Mouse (Mus musculus) embryo, embryonic 10.5 days (tissue): ENCODE results near the gene Aspscr1.
"Not testable (repeated sequence)": the region's sequence is repeated elsewhere in the genome, so short reads cannot be mapped to it uniquely, and the experiment has no call there.

Experiments
- DNase-seq: peaks from one replicate; pipeline ENCODE4 v3.0.0-alpha.2; 2015; ENCODE audit warnings: low spot score

The Aspscr1 gene

GRCm38 (mm10) chr11:120641869-120642268, 30.9 kb upstream of the Aspscr1 start:
- no peak for DNase-seq

DNA sequence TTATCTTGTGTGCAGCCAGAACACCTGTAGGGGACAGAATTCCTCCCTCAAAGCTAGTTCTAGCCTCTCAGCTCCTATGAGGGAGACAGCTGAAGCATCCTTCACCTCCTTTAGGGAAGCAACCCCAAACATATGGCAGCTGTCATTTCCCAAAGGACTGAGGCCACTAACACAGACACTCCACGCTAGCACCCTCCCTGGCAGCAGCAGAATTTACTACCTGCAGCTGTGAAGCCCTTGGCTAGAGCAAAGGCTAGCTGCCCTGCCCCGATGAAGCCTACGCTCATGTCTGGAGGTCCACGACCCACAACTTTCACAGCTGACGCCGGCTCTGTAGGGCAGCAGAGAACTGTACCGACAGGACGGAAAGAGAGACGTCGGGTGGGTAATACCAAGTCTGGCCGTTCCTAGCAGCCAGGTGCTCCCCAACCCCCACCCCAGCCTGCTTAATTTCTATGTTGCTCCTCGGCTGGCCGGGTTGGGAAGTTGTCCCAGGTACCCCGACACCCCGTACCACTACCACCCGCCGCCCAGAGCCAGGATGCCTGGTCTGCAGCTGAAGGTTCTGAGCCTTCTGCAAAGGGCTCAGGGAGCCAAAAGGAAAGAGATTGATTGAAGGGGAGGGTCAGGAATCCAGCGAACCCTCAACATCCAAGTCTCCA, 29.7 kb upstream of the Aspscr1 start:
- no peak for DNase-seq

- DNase-seq, result peak; percentile 96
Measured at GRCm38 (mm10) chr11:120643601-120643987, 29.2 kb upstream of the Aspscr1 start, which contains the start of gene Pycr1. TSS of gene Pycr1 (minus strand) at chr11:120643769.

GRCm38 (mm10) chr11:120647047-120647830, 25.5 kb upstream of the Aspscr1 start:
- DNase-seq, result no peak

GRCm38 (mm10) chr11:120648001-120648476, 24.7 kb upstream of the Aspscr1 start, which contains the start of gene Myadml2:
TSS of gene Myadml2 (minus strand) at chr11:120648158.
- peak; percentile 61 for DNase-seq

DNA sequence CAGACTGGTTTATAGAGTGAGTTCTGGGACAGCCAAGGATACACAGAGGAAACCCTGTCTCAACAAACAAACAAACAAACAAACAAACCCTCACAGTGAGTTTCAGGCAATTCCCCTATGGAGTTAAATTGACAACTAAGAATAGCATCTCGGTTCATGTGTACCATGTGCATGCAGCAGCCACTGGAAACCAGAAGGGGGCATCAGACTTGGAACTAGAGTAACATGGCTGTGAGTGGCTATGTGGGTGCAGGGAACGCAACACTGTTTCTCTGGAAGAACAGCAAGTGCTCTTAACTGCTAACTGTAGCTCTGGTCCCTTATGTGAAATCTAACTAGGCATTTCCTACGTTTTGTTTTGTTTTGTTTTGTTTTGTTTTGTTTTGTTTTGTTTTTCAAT, 20.9 kb upstream of the Aspscr1 start:
- no peak for DNase-seq

DNA sequence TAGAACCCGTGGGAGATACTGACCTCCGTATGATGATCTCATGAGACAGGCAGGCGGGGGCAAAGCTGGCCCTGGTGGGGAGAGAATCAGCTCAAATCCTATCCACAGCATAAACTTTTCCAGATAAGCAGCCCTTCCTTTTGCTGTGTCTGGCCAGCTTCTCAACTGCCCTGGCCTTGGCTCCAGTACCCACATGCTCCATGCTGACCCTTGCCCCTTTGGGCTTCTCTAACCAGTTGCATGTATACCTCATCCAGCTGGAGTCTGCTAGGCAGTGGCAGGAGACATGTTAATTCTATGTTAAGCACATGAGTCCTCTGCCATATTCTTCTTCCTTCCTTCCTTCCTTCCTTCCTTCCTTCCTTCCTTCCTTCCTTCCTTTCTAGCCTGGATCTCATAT, 18.0 kb upstream of the Aspscr1 start:
- DNase-seq, result no peak

DNA sequence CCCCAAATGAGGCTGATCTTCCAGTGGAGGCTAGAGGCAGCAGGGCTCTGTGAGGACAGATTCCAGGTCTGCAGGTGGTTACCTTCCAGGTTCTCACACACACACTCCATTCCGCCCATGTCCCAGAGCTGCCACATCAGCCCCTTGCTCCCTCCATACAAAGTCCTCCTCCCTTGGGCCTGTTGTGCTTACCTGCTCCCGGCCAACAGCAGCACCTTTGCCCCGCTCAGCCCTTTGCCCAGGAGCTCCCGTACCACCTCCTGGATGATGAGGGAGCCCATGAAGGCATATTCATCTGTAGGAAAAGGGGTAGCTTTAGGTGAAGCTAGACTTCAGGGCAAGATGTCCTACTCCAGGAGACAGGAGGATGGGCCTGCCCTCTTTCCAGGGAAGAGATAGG, 15.5 kb upstream of the Aspscr1 start:
- no peak for DNase-seq

GRCm38 (mm10) chr11:120658876-120659410, 13.8 kb upstream of the Aspscr1 start:
- peak; percentile 84 for DNase-seq

DNA sequence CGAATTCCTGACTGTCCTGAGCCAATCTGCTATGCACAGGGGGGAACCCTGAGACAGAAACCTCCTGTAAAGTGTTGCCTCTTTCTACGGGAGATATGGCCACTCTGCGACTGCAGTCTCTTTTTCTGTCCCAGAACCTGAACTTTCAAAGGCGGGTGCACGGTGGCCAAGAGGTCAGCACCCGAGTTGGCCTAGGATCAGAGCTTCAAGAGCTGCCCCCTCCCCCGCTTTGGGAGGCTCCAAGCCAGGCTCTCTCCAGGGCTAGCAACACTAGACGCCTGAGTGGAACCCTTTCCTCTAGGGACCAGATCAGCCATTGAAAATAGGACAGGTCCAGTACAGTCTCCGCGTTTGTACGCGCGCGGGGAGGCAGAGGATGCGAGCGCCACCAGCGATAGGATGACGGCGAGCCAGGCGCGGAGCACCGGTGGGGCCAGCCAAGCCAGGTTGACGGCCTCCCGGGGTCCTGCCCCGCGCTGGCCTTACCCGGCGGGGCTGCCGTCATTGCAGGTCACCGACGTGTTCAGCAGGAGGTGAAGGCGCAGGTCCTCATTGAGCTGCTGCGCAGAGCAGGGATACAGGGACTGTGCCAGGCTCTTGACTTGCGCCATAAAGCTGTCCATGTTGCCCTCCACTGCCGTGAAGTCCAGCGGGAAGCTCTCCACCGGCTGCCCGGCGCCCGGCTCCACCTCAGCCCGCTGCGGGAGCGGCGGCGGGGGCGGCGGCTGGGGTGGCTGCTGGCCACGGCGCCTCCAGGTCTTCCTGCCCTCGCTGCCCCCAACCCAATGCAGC, 13.1 kb upstream of the Aspscr1 start:
- peak; percentile 22 for DNase-seq

- peak; percentile 71 for DNase-seq
Measured at GRCm38 (mm10) chr11:120660301-120661075, 12.3 kb upstream of the Aspscr1 start.

DNA sequence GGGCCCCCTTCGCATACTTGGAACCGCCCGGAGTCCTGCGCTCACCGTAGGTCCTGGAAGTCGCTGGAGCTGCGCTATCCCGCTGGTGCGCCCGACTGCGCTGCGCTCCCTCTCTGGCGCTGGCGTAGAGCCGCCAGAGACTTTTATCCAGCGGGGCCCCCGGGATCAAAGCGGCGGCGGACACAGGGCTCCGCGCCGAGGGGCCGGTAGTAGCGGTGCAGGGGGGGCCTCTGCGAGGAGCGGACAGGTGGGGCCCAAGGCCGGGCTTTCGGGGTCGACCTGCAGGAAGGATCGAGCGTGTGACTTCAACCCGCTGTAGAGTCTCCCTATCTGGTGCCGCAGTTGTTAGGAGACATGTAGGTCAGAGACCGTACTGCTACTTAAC, 11.7 kb upstream of the Aspscr1 start, which contains the start of gene Notum:
Notum (minus strand) TSS at position 100 of the 385 bp plus-strand sequence.
- DNase-seq, result peak; percentile 19

DNA sequence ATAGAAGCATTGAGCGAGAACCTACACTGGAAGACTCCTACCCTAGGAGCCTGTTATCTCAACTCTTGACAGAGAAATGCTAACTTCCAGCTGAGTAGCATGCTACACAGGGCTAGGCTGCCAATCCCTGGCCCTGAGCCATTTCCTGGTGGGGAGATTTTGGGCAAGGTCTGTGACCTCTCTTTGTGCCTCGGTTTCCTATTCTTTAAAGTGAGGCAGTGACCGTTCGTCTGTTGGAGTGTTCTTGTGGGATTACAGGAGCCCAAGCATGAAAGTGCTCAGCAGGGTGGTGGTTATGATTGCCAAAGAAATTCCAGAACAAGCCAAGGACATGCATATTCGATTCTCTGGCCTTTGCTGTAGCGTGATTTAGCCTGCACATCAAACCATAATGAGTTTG, 10.0 kb upstream of the Aspscr1 start:
- no peak for DNase-seq

GRCm38 (mm10) chr11:120663714-120664113, 9.1 kb upstream of the Aspscr1 start:
- DNase-seq, result no peak

DNA sequence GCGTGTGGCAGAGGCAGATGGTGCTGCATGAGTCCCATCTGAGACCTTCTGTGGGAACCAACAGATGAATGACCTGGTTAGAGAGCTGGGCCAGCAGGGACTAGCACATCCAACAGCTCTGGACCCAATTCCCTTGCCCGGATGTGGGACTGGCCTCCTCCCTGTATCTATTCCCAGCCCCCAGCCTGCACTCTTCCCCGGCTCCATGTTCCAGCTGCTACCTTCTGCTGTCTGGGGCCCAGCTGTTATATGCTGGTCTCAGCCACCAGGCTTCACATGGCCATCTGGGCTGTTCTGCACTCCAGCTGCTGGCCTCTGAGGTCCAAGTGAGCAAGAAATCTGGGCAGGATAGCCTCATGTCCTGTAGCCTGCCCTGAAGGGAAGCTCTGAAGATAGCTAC, 7.4 kb upstream of the Aspscr1 start:
- no peak for DNase-seq

DNA sequence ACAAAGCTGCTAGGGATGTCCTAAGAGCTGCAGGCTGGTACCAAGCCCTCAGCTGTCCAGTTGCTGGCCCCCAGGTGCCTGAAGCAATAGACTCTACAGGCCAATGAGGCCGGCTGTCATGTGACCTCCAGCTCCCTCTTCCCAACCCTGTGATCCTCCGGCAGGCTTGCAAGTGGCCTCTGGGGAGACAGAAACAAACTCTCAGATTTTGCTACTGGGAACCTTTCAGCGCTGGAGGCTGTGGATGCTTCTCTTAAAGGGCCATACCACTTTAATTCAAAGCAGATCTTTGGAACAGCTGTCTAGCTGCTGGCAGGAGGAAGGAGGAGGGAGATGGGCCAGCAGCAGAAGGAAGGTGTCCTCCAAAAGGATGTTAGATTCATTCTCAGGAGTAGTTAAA, 6.2 kb upstream of the Aspscr1 start:
- peak; percentile 56 for DNase-seq

- DNase-seq, result no peak
Measured at GRCm38 (mm10) chr11:120673594-120674122, 885 bp downstream of the Aspscr1 start.

- not testable (repeated sequence) for DNase-seq
Measured at GRCm38 (mm10) chr11:120675875-120676274, 3.1 kb downstream of the Aspscr1 start.

DNA sequence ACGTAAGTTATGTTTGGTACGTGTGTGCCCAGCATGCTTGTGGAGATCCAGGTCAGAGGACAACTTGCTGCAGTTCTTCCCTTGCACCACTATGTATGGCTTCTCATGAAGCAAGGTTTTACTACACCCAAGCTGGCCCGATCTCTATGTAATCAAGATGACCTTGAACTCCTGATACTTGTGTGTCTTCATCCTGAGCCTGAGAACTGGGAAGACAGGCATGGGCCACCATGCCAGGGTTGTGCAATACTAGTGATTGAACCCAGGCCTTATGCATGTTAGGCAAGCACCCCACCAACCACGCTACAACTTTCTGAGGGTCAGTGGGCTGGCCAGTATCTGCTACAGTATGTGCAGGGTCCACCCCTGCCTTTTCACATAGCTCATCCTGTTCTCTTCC, 4.2 kb downstream of the Aspscr1 start:
- DNase-seq, result no peak

GRCm38 (mm10) chr11:120679909-120680308, 7.1 kb downstream of the Aspscr1 start:
- no peak for DNase-seq

DNA sequence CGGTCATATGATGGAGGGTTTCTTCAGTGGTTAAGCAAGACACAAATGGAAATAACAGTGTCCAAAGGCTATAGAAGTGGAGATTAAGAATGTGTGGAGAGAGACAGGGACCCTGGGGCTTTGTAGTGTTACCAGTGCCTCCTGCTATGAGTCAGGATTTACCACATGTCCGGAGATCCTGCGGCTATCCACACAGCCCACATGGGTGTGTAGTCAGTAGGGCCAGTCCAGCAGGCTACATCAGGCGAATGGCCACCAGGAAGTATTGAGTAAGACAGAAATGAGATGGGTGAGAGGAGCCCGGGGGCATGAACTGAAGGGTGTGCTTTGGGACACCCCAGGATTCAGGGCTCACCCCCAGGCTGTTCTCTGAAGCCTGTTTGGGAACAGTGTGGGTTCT, 9.9 kb downstream of the Aspscr1 start:
- no peak for DNase-seq
